Mouse (Mus musculus) liver, embryonic 14.5 days (tissue): ENCODE data around the gene Cd200r1. TPM values are rescaled to one million over a fixed set of nuclear protein-coding genes. Genes with fewer than 3 reads are reported as not detected.

Source experiments
- ATAC-seq: fragments of 200-750 bp; cut with Nextera tagmentation; 2 replicates; pipeline ENCODE4 v1.8.0; 2017; ENCODE audit warnings: moderate number of reproducible peaks, mild to moderate bottlenecking, moderate library complexity; ENCODE audit not compliant: insufficient read depth
- DNase-seq, 3 experiments: peaks; one replicate each; pipeline ENCODE4 v3.0.0-alpha.2; 2012 to 2013; ENCODE audit warnings: low read depth in 3 of 3, low spot score in 3 of 3
- H3K27ac ChIP-seq: fragments of 300-500 bp; sonication (generic); 2 replicates; pipeline ENCODE4 v1.5.1; 2014; ENCODE audit warnings: moderate library complexity, mild to moderate bottlenecking, control low read depth, inconsistent platforms
- H3K27me3 ChIP-seq: fragments of 300-500 bp; sonication (generic); 2 replicates; pipeline ENCODE4 v1.6.1; 2014; ENCODE audit warnings: mild to moderate bottlenecking, low read length, moderate library complexity; ENCODE audit not compliant: control insufficient read depth, insufficient read depth
- H3K36me3 ChIP-seq: fragments of 300-500 bp; sonication (generic); replicated peaks from 2 replicates; pipeline ENCODE4 v1.6.1; 2014; ENCODE audit warnings: low read depth; ENCODE audit not compliant: control insufficient read depth, insufficient read depth
- H3K4me1 ChIP-seq, 2 experiments: fragments of 200-500 bp in 1 of 2; fragments of 300-500 bp in 1 of 2; sonication (generic) in 1 of 2; replicated peaks; 2 replicates each; pipeline ENCODE4 v1.6.1; 2012 to 2014; ENCODE audit warnings: antibody characterized with exemption in 1 of 2, inconsistent platforms in 1 of 2, low read length in 1 of 2; ENCODE audit not compliant: control insufficient read depth in 2 of 2, insufficient read depth in 2 of 2
- H3K4me2 ChIP-seq: fragments of 300-500 bp; sonication (generic); 2 replicates; pipeline ENCODE4 v1.6.1; 2014; ENCODE audit warnings: low read depth, mild to moderate bottlenecking, control low read depth, moderate library complexity
- H3K4me3 ChIP-seq, 2 experiments: fragments of 200-500 bp in 1 of 2; fragments of 300-500 bp in 1 of 2; sonication (generic) in 1 of 2; 2 replicates each; pipeline ENCODE4 v1.5.1; 2012 to 2014; ENCODE audit warnings: low read depth in 2 of 2, low read length in 2 of 2, mild to moderate bottlenecking in 2 of 2, control low read depth in 1 of 2, inconsistent platforms in 1 of 2, moderate library complexity in 1 of 2; ENCODE audit not compliant: insufficient read depth in 1 of 2
- H3K9ac ChIP-seq: fragments of 300-500 bp; sonication (generic); replicated peaks from 2 replicates; pipeline ENCODE4 v1.6.1; 2014; ENCODE audit warnings: mild to moderate bottlenecking, control low read depth, moderate library complexity
- H3K9me3 ChIP-seq: fragments of 300-500 bp; sonication (generic); 2 replicates; pipeline ENCODE4 v1.6.1; 2016; ENCODE audit warnings: low read length, mixed read lengths; ENCODE audit not compliant: control insufficient read depth
- CTCF ChIP-seq: IDR thresholded peaks from 2 replicates; pipeline ENCODE4 v1.5.1; 2016; ENCODE audit warnings: antibody characterized with exemption, low read depth, control low read depth
- EP300 ChIP-seq: IDR thresholded peaks from 2 replicates; pipeline ENCODE4 v1.6.1; 2016; ENCODE audit warnings: antibody characterized with exemption, low read depth
- WGBS: fragments of 180-500 bp; shearing (Covaris S2); extraction: QIAGEN DNeasy Blood & Tissue Kit; methylation state at CpG from one replicate; pipeline ENCODE4 v1.1.7; 2014; ENCODE audit not compliant: insufficient replicate concordance; 5-methylcytosine and 5-hydroxymethylcytosine counted together
- polyA plus RNA-seq, 2 experiments: library from polyadenylated mRNA; depleted of rRNA in 1 of 2; stranded (reverse) in 1 of 2; unstranded in 1 of 2; fragments of >200 nt; fragmentation: Nextera tagmentation in 1 of 2; extraction: Ambion mirVana in 1 of 2; gene quantifications; 2 replicates each; pipeline versions ENCODE4 v1.2.1 to v1.2.3; 2012 to 2014

Gene Cd200r1
- polyA plus RNA-seq, 2 experiments: 2.1 to 3.4 TPM

DNA sequence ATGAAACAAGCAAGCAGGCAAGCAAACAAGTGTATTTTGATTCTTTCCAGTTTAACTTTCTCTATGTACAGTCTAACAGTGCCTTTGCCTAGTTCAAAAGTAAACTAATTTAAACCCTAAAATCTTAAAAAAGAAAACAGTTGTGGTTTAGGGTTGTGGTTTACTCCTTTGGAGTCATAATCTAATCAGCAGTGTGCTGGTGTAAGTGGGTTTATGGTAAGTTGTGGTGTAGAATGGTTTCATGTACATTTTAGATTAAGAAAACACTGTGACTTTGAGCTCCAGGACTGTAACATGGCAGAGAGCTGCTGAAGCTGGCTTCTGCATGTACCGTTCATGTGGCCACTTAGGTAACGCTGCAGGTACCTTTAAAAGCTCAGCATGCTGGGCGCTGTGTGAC is 38.0 kb upstream of the Cd200r1 start:
- ATAC-seq: no peak
- TF ChIP-seq CTCF: no peak
- TF ChIP-seq EP300: no peak

DNA sequence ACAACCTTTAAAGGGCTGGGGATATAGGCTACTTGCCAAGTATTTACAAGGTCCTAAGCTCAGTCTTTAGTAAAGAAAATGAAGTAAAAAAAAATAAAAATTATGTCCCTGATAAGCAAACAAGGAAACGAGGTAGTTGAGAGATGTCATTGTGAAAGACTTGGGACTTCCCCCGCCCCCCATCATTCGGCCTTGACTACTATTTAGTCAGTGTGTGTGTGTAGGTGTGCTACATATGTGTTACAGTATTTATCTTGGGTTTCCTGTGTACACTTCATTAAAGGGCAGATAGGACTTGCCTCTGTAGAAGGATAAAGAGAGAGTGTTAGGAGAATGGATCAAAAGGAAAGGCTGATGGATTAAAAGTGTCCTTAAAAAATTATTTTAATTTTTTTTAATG is 31.5 kb upstream of the Cd200r1 start:
- H3K4me2 ChIP-seq: no peak overlapping the region
- DNase-seq (no peak), ATAC-seq (no peak)
- H3K36me3 ChIP-seq: peaks cover 57% of the 10 kb centered on the region
- H3K4me1 ChIP-seq: no peaks in the 10 kb centered on the region
- no peak overlapping the region for H3K9ac ChIP-seq
- no peak overlapping the region for H3K4me3 ChIP-seq
- H3K9me3 ChIP-seq: no peaks in the 10 kb centered on the region
- H3K27ac ChIP-seq: no peak overlapping the region
- WGBS: 61% methylated on average over 3 of the region's 3 CpGs
- no peaks in the 10 kb centered on the region for H3K27me3 ChIP-seq
- no peak for TF ChIP-seq EP300
- TF ChIP-seq CTCF: no peak

More for the DNA sequence above, 38.0 kb upstream of the Cd200r1 start:
- Histone ChIP-seq H3K4me2 (no peak overlapping the region), H3K27ac (no peak overlapping the region), H3K4me1 (peaks cover 3 to 16% of the 10 kb centered on the region in 2 experiments), H3K4me3 (no peak overlapping the region), H3K27me3 (no peaks in the 10 kb centered on the region), H3K36me3 (peaks cover 26% of the 10 kb centered on the region), H3K9me3 (no peaks in the 10 kb centered on the region), H3K9ac (no peak overlapping the region)
- no peak for DNase-seq
- 50% methylated on average over 3 of the region's 3 CpGs for WGBS

DNA sequence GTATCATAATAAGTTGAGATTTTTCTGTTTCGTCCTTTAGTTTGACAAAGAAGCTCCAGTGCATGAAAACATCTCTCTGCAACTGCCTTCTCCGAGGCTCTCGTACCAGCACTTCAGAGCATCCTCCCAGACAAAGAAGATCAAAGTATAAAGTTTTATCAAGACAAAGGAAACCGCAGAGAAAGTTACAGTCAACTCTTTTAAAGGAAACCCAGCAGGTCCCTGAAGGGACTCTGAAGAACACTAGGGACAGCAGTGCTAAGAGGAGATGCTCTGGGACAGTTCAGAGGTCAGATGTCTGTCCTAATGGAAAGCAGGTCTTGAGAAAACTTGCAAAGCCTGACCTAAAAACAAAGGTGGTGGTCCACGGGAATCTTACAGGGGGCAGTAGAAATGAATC is 29.9 kb upstream of the Cd200r1 start:
- H3K27ac ChIP-seq: no peak overlapping the region
- H3K9me3 ChIP-seq: no peaks in the 10 kb centered on the region
- 78% methylated on average over 5 of the region's 5 CpGs for WGBS
- DNase-seq: no peak
- no peak overlapping the region for H3K4me3 ChIP-seq
- peaks cover 49% of the 10 kb centered on the region for H3K36me3 ChIP-seq
- no peak for ATAC-seq
- no peaks in the 10 kb centered on the region for H3K4me1 ChIP-seq
- H3K4me2 ChIP-seq: no peak overlapping the region
- no peak for TF ChIP-seq CTCF
- TF ChIP-seq EP300: no peak
- no peaks in the 10 kb centered on the region for H3K27me3 ChIP-seq
- H3K9ac ChIP-seq: no peak overlapping the region

DNA sequence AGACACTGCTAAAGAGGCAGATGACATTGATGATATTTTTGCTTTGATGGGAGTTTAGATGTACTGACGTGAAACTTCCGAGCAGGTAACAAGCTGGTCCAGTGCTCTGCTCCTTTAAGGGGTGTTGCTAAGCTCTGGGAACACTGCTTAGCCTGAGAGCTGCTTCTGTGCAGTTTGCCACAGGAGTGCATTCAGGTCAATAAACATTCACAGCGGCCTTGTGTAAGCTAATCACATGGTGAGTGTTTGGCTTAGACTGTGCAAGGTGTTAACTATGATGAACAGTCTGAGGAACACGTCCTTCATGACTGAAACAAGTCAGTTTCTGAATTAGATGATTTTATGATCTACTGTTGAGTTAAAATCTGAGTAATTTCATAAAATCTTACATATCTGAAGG is 29.4 kb upstream of the Cd200r1 start:
- H3K36me3 ChIP-seq: peaks cover 45% of the 10 kb centered on the region
- no peaks in the 10 kb centered on the region for H3K27me3 ChIP-seq
- no peak overlapping the region for H3K4me2 ChIP-seq
- no peak overlapping the region for H3K9ac ChIP-seq
- H3K4me3 ChIP-seq: no peak overlapping the region
- no peaks in the 10 kb centered on the region for H3K9me3 ChIP-seq
- TF ChIP-seq EP300 (0 out of 2 replicates have a peak, but pooled peaks have one; percentile 7), CTCF (no peak)
- whole genome bisulfite sequencing: 83% methylated on average over 4 of the region's 4 CpGs
- ATAC-seq (no peak), DNase-seq (no peak)
- no peaks in the 10 kb centered on the region for H3K4me1 ChIP-seq
- H3K27ac ChIP-seq: no peak overlapping the region

DNA sequence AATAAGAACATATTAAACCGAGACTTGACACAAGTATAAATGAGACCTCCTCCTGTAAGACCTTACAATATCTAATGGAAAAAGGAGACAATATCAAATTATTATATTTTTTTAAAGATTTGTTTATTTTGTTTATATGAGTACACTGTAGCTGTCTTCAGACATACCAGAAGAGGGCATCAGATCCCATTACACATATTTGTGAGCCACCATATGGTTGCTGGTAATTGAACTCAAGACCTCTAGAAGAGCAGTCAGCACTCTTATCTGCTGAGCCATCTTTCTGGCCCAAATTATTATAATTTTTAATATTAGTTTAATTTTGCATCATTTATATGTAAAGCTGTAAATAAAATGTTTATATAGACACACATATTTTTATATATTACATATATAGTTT is 22.8 kb upstream of the Cd200r1 start:
- 79% methylated on average over 1 of the region's 1 CpGs for WGBS
- DNase-seq (no peak), ATAC-seq (no peak)
- peaks cover 8 to 10% of the 10 kb centered on the region in 2 experiments for H3K4me1 ChIP-seq
- no peak overlapping the region for H3K9ac ChIP-seq
- H3K4me2 ChIP-seq: no peak overlapping the region
- H3K36me3 ChIP-seq: peaks cover 16% of the 10 kb centered on the region
- no peak overlapping the region for H3K27ac ChIP-seq
- TF ChIP-seq CTCF (no peak), EP300 (no peak)
- no peaks in the 10 kb centered on the region for H3K9me3 ChIP-seq
- no peaks in the 10 kb centered on the region for H3K27me3 ChIP-seq
- no peak overlapping the region for H3K4me3 ChIP-seq
